Mouse (Mus musculus) monocyte, adult 2 months (primary cell): Measurements from ENCODE around the gene Ccl5.
"Not testable (repeated sequence)": the region's sequence is repeated elsewhere in the genome, so short reads cannot be mapped to it uniquely, and the experiment has no call there.

Experiments
- DNase-seq, 2 experiments: peaks; one replicate each; pipeline ENCODE4 v3.0.0; 2022; ENCODE audit warnings: low spot score in 2 of 2, low read depth in 1 of 2

Ccl5 gene

GRCm38 (mm10) chr11:83530360-83530759 lies at the start of gene Ccl5:
Gene Ccl5, minus strand, starts transcription at chr11:83530518.
- DNase-seq = no peak

GRCm38 (mm10) chr11:83578999-83579398 lies 48.7 kb upstream of the Ccl5 start:
- DNase-seq = no peak

GRCm38 (mm10) chr11:83578186-83578760 lies 48.0 kb upstream of the Ccl5 start, which contains the start of gene Ccl9:
Gene Ccl9, minus strand, starts transcription at chr11:83578636.
- peak; percentile 42 to 45 for DNase-seq

GRCm38 (mm10) chr11:83576927-83577555 lies 46.7 kb upstream of the Ccl5 start:
- DNase-seq = peak in 1 of 2 experiments; percentile 48

DNA sequence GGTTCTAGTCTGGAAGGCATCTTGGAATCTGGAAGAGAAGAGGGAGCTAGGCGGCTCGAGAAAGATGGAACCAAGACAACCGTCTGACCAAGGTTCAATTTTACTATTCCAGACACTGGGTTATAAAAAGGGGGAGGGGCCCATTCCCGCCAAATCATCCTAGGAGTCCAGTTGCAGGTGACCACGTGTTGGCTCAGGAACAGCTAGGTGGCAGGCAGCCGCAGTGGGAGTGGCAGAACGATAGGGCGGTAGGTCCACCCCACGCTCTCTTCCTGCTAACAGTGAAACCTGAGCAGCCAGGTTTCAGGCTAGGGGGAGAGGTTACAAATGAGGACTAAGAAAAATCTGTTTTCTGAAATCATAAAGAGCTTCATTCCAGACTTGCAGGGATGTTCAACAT lies 42.5 kb upstream of the Ccl5 start:
- DNase-seq = no peak

GRCm38 (mm10) chr11:83572223-83572622 lies 41.9 kb upstream of the Ccl5 start:
- DNase-seq = peak; percentile 54 to 67

DNA sequence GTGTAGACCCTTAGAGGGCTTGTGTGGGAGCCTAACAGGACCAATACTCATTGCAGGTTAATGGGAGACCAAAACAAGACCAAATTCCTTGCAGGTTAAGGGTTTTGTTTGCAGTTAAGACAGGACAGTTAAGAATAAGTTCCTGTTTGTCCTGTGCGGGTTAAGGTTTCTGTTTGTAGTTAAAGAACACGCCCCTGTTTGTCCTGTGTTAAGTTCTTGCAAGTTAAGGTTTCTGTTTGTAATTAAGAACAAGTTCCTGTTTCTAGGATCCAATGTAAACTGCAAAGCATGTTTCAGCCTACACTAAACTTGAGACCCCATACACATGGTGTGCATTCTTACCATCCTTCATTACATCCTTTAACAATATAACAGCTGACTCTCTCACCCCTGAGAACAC lies 39.9 kb upstream of the Ccl5 start:
- DNase-seq = no peak

GRCm38 (mm10) chr11:83569249-83569648 lies 38.9 kb upstream of the Ccl5 start:
- no peak for DNase-seq

GRCm38 (mm10) chr11:83568786-83569185 lies 38.5 kb upstream of the Ccl5 start:
- DNase-seq = no peak

GRCm38 (mm10) chr11:83568061-83568460 lies 37.7 kb upstream of the Ccl5 start:
- DNase-seq = no peak

DNA sequence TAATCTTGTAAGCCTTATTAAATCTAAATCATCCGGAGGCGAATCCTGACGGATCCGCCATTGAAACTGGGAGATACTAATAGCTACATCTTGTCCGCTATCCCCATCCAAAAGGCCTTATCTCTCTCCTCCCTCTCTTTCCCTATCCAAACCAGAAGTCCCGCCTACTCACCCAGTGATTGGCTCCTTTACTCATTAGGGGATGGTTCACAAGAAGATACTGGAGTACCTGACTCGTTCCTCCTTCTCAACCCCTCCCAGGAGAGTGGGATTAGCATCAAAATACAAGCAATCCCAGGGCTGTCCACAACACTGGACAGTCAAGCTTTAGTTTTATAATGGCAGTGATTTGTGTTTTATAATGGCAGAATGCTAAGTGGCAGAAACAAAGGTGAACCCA lies 37.0 kb upstream of the Ccl5 start:
- no peak for DNase-seq

DNA sequence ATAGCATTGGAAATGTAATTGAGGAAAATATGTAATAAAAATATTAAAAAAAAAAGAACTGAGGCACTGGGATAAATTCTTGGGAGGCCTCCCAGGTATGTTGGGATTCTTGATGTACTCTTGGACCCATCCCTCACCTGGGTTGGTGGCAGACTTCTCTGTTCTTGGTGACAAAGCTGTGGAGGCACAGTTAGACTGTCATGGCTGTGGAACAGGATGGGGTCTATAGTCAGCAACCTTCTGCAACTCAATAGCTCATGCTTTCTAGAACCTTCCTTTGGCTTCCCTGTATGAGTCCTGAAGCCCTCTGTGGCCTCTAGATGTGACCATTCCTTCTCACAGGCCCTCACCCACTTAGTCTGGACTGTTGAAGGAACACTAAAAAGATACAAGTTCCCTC lies 36.3 kb upstream of the Ccl5 start:
- DNase-seq = no peak

- no peak for DNase-seq
Observed at GRCm38 (mm10) chr11:83563754-83564153, 33.4 kb upstream of the Ccl5 start.

DNA sequence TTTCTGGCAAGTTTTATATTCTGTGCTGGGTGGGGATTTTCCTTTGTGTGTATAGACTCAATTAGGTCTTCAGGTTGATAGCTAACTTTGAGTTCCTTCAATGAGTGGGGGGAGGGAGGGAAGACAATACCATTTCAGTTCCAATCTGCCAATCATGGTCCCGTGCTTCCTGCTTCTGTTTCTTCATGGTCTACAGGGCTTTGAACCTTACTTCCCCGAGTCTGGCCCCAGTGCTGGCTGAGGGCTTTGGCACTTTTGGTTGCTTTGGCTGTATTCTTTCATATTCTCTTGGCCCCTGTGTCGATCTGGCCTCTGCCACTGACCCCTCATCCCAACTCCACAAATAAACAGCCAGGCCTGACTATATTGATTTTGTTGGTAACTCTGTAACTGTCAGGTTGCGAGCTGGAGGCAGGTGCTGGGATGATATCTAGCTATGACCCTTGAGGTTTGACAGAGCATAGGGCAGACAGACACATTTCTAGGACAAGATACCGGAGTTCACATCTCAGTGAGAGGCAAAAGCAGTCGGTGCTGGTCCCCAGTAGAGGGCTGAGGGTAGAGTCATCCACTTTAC lies 32.1 kb upstream of the Ccl5 start:
- DNase-seq = no peak

DNA sequence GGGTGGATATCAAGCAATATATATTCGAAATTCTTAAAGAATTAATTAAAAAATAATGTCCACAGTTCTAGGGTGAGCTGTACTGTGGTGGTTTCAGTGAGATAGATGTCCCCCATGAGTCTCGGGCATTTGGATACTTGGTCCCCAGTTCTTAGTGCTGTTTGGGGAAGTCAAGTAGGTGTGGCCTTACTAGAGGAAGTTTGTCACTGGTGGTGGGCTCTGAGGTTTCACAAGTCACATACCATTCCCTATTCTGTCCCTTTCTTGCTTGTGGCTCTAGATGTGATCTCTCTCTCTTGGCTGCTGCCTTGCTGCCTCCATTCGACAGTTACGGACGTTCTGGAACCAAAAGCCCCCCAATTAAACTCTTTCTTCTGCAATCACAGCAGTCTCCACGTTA lies 30.1 kb upstream of the Ccl5 start:
- DNase-seq = peak in 1 of 2 experiments; percentile 29

DNA sequence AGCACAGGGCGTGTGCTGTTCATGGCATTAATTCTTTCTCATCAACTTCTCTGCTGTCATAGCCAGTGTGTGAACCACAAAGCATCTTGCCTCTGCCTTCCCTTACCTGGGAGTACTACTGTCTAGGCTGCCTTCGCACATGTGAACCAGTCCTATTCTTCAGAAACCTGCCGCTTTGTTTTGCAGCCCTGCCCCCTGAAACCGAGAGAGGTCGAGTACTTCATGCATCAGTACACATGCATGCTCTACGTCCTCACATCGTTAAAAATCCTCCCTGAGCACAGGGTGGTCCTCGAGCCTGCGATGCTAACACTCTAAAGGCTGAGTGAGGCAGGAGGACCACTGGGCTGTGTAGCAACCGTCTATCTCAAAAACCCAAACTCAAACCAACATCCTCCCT lies 26.8 kb upstream of the Ccl5 start:
- no peak for DNase-seq

GRCm38 (mm10) chr11:83556085-83556781 lies 25.9 kb upstream of the Ccl5 start:
- no peak for DNase-seq

- DNase-seq = no peak
Observed at GRCm38 (mm10) chr11:83551668-83552067, 21.4 kb upstream of the Ccl5 start.

DNA sequence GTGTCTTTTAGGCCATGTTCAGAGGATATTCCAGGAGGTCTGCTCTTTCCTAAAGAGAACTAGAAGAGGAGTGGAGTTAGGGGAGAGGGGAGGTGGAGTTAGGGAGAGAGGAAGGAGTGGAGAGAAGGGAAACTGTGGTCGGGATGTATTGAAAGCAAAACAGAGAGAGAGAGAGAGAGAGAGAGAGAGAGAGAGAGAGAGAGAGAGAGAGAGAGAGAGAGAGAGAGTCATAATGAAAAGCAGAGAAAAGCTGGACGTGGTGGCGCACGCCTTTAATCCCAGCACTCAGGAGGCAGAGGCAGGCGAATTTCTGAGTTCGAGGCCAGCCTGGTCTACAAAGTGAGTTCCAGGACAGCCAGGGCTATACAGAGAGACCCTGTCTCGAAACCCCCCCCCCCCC lies 20.7 kb upstream of the Ccl5 start:
- DNase-seq = not testable (repeated sequence)

DNA sequence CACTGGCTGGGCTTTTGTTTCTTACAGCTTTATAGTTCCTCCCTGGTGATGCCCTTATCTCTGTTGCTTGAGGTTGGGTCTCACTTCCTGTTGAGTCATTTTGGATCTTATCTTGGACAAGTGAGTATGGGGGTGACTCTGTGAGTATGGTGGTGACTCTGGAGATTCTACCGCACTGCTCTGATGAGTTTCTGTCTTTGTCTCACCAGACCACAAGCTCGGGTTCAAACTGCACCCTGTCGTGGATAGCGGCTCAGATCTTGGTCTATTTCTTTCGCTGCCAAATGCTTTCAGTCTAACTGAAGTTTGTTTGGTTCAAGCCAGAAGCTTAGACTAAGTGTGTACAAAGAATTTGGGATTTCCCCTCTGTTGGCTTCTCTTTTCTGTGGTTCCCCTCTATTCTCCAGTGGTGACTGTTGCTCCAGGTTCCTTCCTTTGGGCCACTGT lies 19.9 kb upstream of the Ccl5 start:
- no peak for DNase-seq

- peak; percentile 23 to 34 for DNase-seq
Observed at GRCm38 (mm10) chr11:83544214-83544613, 13.9 kb upstream of the Ccl5 start.

DNA sequence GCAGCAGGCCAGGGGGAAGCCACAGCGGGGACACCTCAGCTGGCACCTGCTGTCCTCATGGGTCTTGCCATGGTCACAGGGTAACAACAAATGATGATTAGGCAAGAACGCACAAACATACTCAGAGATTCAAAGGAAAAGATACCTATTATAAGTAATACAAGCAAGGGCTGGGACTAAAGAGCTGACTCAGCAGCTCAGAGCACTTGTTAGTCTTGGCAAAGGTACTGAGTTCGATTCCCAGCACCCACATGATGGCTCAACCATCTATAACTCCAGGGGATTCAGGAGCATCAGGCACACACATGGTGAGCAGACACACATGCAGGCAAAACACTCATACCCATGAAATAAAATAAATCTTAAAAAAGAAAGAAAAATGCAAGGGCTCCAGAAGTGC lies 11.1 kb upstream of the Ccl5 start:
- no peak for DNase-seq
